Mouse (Mus musculus): Measurements from ENCODE around the gene Kcnh7. TPM values are rescaled to one million over a fixed set of nuclear protein-coding genes. Genes with fewer than 3 reads are reported as not detected.

The Kcnh7 gene
- polyA plus RNA-seq, 1 experiment from 2014 or later: 3.1 TPM

DNA sequence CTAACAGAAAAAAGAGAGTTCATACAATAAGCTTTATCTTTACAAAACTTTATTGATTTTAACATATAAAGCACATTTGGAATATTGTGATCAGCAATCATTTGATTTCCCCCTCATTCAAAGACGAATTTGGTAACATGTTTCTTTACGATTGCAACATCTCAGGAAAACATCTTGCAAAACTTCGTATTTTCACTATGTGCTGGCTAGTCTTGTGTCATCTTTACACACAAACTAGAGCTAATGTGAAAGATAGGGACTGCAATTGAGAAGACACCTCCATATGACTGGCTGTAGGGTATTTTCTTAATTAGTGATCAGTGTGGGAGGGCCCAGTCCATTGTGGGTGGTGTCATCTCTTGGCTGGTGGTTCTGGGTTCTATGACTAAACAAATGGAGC is 477.8 kb downstream of the Kcnh7 start:
- H3K36me3 ChIP-seq: no peaks in the 10 kb centered on the region
- H3K4me2 ChIP-seq (replicated peaks): no peak overlapping the region
- 87% methylated on average over 3 of the region's 3 CpGs for WGBS
- H3K9me3 ChIP-seq: no peaks in the 10 kb centered on the region
- H3K9ac ChIP-seq (replicated peaks): no peak overlapping the region
- ATAC-seq (ENCODE audit: low FRiP score, low read depth): no peak
- H3K27ac ChIP-seq (replicated peaks): no peak overlapping the region
- no peak overlapping the region for H3K4me3 ChIP-seq
- no peaks in the 10 kb centered on the region for H3K27me3 ChIP-seq
- no peaks in the 10 kb centered on the region for H3K4me1 ChIP-seq

DNA sequence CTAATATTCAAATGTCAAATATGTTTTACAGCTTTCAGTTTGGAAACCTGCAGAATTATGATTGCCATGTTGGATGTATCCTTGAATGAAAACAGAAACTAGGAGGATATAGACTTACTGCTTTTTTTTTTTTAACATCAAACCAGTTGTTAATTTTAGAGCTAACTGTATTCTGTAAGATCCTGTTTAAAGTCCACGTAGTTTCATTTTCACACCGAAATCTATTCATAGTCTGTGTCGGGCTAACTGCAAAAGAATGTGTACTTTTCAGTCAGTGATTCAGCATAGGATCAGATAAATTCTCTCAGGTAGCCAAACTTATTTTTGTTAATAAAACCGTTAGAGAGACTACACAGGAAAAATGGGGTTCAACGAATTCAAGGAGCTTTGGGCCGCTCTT is 498.2 kb downstream of the Kcnh7 start:
- H3K4me2 ChIP-seq (replicated peaks): no peak overlapping the region
- no peaks in the 10 kb centered on the region for H3K36me3 ChIP-seq
- H3K27ac ChIP-seq (replicated peaks): no peak overlapping the region
- no peak for ATAC-seq (ENCODE audit: low FRiP score, low read depth)
- H3K4me1 ChIP-seq: no peaks in the 10 kb centered on the region
- no peak overlapping the region for H3K4me3 ChIP-seq
- H3K9me3 ChIP-seq: no peaks in the 10 kb centered on the region
- WGBS: 92% methylated on average over 6 of the region's 6 CpGs
- H3K9ac ChIP-seq (replicated peaks): no peak overlapping the region
- H3K27me3 ChIP-seq: no peaks in the 10 kb centered on the region

DNA sequence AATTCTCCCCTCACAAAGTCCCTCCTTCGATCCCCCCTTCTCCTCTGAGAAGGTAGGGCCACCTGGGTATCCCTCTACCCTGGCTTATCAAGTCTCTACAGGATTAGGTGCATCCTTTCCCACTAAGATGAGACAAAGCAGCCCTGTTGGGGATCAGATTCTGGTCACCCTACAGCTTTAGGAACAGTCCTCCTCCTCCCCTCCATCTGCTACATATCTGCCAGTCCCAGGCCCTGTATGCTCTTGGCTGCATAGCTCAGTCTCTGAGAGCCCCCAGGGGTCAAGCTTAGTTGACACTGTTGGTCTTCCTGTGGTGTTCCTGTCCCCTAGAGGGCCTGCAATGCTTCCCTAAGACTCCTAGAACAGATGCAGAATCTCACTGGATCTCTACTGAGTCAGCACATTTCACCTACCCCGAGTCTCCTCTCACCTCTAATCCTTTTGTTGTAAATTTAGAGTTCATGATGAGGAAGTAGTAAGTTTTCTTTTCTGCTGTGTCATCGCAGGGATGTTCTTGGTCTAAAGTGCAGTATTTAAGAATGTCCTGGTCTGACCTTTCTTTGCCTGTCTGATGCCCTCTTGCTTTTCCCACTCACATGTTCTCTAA is 499.0 kb downstream of the Kcnh7 start:
- Histone ChIP-seq H3K4me2 (replicated peaks) (no peak overlapping the region), H3K27ac (replicated peaks) (no peak overlapping the region), H3K27me3 (no peaks in the 10 kb centered on the region), H3K36me3 (no peaks in the 10 kb centered on the region), H3K9me3 (no peaks in the 10 kb centered on the region), H3K4me1 (no peaks in the 10 kb centered on the region), H3K4me3 (no peak overlapping the region), H3K9ac (replicated peaks) (no peak overlapping the region)
- ATAC-seq (ENCODE audit: low FRiP score, low read depth): no peak
- 58% methylated on average over 3 of the region's 3 CpGs for WGBS

DNA sequence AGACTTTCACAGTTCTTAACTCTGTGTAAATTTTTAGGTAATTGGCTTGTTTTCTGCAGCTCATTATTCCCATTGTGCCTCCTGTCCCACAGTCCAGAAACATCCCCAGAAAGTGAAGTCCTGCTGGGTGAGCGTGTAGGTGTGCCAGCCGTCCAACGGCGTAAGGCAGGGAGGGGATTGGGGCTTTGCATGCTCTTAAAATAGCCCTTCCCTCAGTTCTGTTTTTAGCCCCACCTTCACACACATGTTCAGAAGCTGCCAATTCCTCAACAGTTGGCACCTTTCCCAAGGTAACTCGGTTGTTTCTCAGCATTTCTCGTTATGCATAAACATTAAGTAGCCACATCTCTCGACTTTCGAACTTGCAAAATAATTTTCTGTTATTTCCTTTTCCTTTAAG is 502.4 kb downstream of the Kcnh7 start:
- ATAC-seq (ENCODE audit: low FRiP score, low read depth): no peak
- no peak overlapping the region for H3K9ac ChIP-seq (replicated peaks)
- no peaks in the 10 kb centered on the region for H3K4me1 ChIP-seq
- WGBS: 77% methylated on average over 8 of the region's 8 CpGs
- H3K4me2 ChIP-seq (replicated peaks): no peak overlapping the region
- H3K27ac ChIP-seq (replicated peaks): no peak overlapping the region
- no peaks in the 10 kb centered on the region for H3K27me3 ChIP-seq
- no peaks in the 10 kb centered on the region for H3K9me3 ChIP-seq
- H3K4me3 ChIP-seq: no peak overlapping the region
- no peaks in the 10 kb centered on the region for H3K36me3 ChIP-seq

DNA sequence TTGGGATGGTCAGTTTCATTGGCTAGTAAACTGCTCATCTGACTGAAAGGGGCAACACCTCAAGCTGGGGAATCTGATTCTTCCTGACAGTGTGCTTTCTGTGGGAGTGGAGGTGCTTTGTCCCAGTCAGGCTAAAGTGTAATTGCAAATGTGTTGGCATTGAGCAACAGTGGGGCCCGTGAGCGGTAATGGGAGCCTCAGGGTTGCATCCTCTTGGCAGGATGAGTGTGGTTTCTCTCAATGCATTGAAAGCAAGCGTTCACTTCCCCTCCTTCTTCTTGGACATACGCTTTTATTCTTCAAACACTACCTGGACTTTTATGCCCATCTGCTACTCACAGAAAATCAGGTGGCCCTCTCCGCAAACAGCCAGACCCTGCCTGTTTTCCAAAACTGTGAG is 511.3 kb downstream of the Kcnh7 start:
- 85% methylated on average over 5 of the region's 5 CpGs for WGBS
- Histone ChIP-seq H3K4me2 (replicated peaks) (no peak overlapping the region), H3K36me3 (no peaks in the 10 kb centered on the region), H3K9ac (replicated peaks) (no peak overlapping the region), H3K27me3 (no peaks in the 10 kb centered on the region), H3K4me1 (no peaks in the 10 kb centered on the region), H3K27ac (replicated peaks) (no peak overlapping the region), H3K9me3 (no peaks in the 10 kb centered on the region), H3K4me3 (no peak overlapping the region)
- no peak for ATAC-seq (ENCODE audit: low FRiP score, low read depth)

DNA sequence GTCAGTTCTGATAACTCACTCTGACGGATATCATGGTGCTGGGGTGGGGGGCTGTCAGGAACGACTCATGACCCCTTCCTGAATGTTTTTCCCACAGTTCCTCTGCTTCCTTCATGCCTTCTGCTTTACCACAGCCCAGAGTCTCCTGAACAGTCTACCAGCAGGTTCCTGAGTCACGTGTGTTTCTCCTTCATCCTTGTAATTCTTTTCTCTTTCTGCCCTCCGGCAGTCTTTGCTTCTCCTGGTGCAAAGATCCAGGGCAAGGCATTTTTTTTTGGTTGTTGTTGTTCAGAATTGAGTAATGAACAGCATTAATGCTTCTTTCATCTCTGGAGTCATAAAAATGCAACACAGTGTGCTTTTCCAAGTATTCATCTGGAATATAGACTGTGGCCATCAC is 513.3 kb downstream of the Kcnh7 start:
- Histone ChIP-seq H3K27ac (replicated peaks) (no peak overlapping the region), H3K4me2 (replicated peaks) (no peak overlapping the region), H3K9me3 (no peaks in the 10 kb centered on the region), H3K4me3 (no peak overlapping the region), H3K36me3 (no peaks in the 10 kb centered on the region), H3K4me1 (no peaks in the 10 kb centered on the region), H3K9ac (replicated peaks) (no peak overlapping the region), H3K27me3 (no peaks in the 10 kb centered on the region)
- ATAC-seq (ENCODE audit: low FRiP score, low read depth): no peak
- 84% methylated on average over 4 of the region's 4 CpGs for WGBS

DNA sequence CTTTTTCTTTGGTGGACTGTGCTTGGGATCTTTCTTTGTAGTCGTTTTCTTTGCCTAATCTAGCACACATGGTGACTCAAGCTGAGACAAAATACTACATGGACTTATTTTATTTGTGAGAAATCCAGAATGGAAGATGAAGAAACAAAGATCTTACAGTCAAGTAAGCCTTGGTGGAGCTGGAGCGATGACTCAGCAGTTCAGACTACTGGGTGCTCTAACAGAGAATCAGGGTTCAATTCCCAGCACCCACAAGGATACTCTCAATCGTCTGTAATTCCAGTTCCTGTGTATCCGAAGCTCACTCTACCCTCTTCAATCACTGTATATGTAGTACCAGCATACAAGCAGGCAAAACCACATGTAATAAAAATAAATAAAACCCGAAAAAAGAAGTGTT is 513.8 kb downstream of the Kcnh7 start:
- ATAC-seq (ENCODE audit: low FRiP score, low read depth): no peak
- no peak overlapping the region for H3K4me2 ChIP-seq (replicated peaks)
- no peaks in the 10 kb centered on the region for H3K9me3 ChIP-seq
- no peaks in the 10 kb centered on the region for H3K36me3 ChIP-seq
- no peak overlapping the region for H3K9ac ChIP-seq (replicated peaks)
- H3K4me1 ChIP-seq: no peaks in the 10 kb centered on the region
- H3K27me3 ChIP-seq: no peaks in the 10 kb centered on the region
- WGBS: 91% methylated on average over 5 of the region's 5 CpGs
- no peak overlapping the region for H3K27ac ChIP-seq (replicated peaks)
- H3K4me3 ChIP-seq: no peak overlapping the region

DNA sequence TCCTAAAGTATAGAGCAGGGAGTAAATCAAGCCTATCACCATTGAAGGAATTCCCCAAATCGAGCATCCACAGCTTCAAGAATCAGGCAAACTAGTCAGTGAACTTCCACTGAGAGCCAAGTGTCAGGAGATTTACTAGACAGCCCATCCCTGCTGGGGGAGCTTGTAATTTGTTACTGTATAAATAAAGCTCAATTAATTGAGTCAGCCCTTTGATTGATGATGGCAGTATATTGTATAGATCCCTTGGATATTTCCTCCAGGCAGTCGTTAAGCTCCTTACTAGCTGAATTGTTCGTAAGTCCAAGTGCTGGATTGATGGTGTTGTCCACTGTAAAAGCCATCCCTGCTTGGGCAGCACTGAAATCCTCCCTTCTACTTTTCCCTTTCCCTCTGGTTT is 514.2 kb downstream of the Kcnh7 start:
- H3K4me3 ChIP-seq: no peak overlapping the region

DNA sequence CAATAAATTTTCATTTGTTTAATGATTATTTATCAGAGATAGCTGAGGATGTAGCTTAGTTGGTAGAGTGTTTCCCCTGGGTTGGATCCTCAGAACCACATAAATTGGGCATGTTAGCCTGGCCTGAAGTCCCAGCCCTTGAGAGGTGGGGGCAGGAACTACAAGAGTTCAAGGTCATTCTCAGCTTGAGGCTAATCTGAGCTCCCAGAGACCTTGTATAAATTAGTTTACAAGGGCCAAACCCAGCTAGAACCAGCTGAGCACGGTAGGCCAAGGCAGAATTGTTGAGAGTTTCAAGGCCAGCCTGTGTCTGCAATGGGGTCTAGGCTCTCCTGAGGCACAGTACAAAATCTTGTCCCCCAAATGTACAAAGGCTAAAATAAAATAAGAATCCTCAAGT is 518.6 kb downstream of the Kcnh7 start:
- ATAC-seq (ENCODE audit: low FRiP score, low read depth): no peak
- 48% methylated on average over 1 of the region's 1 CpGs for WGBS
- Histone ChIP-seq H3K4me1 (no peaks in the 10 kb centered on the region), H3K36me3 (no peaks in the 10 kb centered on the region), H3K9me3 (no peaks in the 10 kb centered on the region), H3K4me2 (replicated peaks) (no peak overlapping the region), H3K9ac (replicated peaks) (no peak overlapping the region), H3K4me3 (no peak overlapping the region), H3K27me3 (no peaks in the 10 kb centered on the region), H3K27ac (replicated peaks) (no peak overlapping the region)

More for the DNA sequence above, 514.2 kb downstream of the Kcnh7 start:
- H3K4me2 ChIP-seq (replicated peaks): no peak overlapping the region
- no peaks in the 10 kb centered on the region for H3K27me3 ChIP-seq
- no peak overlapping the region for H3K27ac ChIP-seq (replicated peaks)
- WGBS: 91% methylated on average over 3 of the region's 3 CpGs
- no peaks in the 10 kb centered on the region for H3K9me3 ChIP-seq
- no peaks in the 10 kb centered on the region for H3K4me1 ChIP-seq
- H3K36me3 ChIP-seq: no peaks in the 10 kb centered on the region
- no peak overlapping the region for H3K9ac ChIP-seq (replicated peaks)
- ATAC-seq (ENCODE audit: low FRiP score, low read depth): no peak

DNA sequence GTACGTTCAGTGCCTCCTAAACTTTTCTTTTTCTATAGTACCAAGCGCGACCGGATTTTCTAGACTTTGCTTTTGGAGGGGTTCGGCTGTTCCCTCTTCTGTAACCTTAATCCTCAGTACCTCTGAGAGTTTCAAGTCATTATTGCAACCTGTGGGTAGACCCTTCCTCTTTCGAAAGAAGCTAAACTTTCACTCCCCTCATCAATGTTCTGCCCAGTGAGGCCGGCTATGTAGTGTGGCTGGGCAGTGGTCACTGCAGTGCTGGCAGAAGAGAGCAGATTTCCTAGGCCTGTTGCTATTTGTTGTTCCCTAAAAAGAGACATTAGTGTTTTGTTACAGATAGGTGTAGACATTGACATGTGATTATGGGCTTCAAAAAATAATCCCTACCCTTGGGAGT is 519.2 kb downstream of the Kcnh7 start:
- Histone ChIP-seq H3K4me1 (no peaks in the 10 kb centered on the region), H3K27ac (replicated peaks) (no peak overlapping the region), H3K4me2 (replicated peaks) (peak overlapping the region; percentile 93), H3K4me3 (no peak overlapping the region), H3K36me3 (no peaks in the 10 kb centered on the region), H3K9ac (replicated peaks) (no peak overlapping the region), H3K27me3 (no peaks in the 10 kb centered on the region), H3K9me3 (no peaks in the 10 kb centered on the region)
- ATAC-seq (ENCODE audit: low FRiP score, low read depth): no peak
- 65% methylated on average over 7 of the region's 7 CpGs for WGBS

DNA sequence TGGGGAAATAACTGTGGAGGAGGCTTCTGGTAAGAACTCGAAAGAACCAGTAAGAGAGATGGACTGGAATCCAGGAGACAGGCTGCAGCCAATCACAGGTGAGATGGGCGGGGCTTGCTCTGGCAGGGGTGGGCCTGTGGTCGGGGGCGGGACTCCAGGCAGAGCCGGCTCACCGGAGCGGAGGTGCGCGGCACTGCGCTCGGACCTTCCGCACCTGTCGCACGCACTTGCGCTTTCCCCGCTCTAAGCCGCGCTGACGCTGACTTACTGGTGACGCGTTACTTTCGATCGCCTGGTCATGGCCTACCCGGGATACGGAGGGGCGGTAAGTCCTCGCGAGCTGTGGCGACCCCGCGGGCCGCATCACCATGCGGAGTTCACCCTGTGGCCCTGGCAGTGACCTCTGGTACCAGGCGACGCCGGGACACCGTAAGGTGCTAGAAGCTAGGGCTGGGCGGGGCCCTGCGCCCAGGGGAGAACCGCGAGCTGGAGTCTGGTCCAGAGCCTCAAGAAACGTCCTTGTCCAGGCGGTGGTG is 519.9 kb downstream of the Kcnh7 start, which contains the start of gene Gca:
TSS of gene Gca (plus strand) at position 151 of the 536 bp plus-strand sequence.
- Histone ChIP-seq H3K4me1 (no peaks in the 10 kb centered on the region), H3K9ac (replicated peaks) (peak within 1 kb of the TSS; percentile 55), H3K4me3 (peak within 1 kb of the TSS; percentile 67), H3K9me3 (no peaks in the 10 kb centered on the region), H3K27ac (replicated peaks) (no peak within 1 kb of the TSS), H3K27me3 (no peaks in the 10 kb centered on the region), H3K4me2 (replicated peaks) (peak within 1 kb of the TSS; percentile 93), H3K36me3 (no peaks in the 10 kb centered on the region)
- under 1% methylated on average over 43 of the region's 43 CpGs for WGBS
- peak; percentile 98 for ATAC-seq (ENCODE audit: low FRiP score, low read depth)

DNA sequence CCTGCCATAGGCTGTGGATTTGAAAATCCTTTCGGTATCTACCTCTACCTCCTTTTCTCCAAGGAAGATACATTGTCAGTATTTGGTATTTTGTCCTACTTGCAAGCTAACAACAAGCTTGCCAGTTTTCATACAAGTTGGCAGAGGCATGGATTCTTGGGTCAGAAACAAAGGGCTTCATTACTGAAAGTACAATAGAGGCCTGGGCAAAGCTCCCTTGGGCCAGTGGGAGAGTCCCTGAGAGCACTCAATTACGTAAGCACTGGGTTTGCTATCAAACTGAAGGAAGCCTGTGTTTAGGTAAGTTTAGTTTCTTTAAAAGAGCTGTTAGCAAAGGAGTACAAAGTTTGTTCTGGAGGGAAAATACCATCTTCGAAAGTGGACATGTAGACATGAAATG is 521.5 kb downstream of the Kcnh7 start:
- no peak for ATAC-seq (ENCODE audit: low FRiP score, low read depth)
- 83% methylated on average over 3 of the region's 3 CpGs for WGBS

DNA sequence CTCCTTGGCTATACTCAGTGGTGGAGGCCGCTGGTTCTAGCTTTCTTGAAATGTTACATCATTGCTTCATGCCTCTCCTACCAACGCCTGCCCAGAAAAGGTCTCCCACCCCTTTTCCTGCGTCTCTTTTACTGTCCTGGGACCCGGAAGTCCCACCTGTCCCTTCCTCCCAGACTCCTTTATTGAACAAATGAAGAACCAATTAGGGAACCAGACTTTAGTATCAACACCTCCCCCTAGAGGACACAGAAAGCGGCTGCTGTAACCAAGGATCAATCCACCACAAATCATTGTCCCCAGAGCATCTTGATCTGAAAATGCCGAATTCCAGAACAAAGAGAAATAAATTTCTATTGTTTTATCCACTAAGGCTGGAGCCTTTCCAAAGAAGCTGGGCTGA is 523.5 kb downstream of the Kcnh7 start:
- Histone ChIP-seq H3K27me3 (no peaks in the 10 kb centered on the region), H3K36me3 (no peaks in the 10 kb centered on the region), H3K4me2 (replicated peaks) (no peak overlapping the region), H3K4me1 (no peaks in the 10 kb centered on the region), H3K9ac (replicated peaks) (no peak overlapping the region), H3K9me3 (no peaks in the 10 kb centered on the region), H3K27ac (replicated peaks) (no peak overlapping the region), H3K4me3 (no peak overlapping the region)
- no peak for ATAC-seq (ENCODE audit: low FRiP score, low read depth)
- WGBS: 50% methylated on average over 6 of the region's 6 CpGs

More for the DNA sequence above, 521.5 kb downstream of the Kcnh7 start:
- Histone ChIP-seq H3K4me1 (no peaks in the 10 kb centered on the region), H3K27ac (replicated peaks) (no peak overlapping the region), H3K4me2 (replicated peaks) (no peak overlapping the region), H3K9me3 (no peaks in the 10 kb centered on the region), H3K9ac (replicated peaks) (no peak overlapping the region), H3K36me3 (no peaks in the 10 kb centered on the region), H3K27me3 (no peaks in the 10 kb centered on the region), H3K4me3 (no peak overlapping the region)
